Mouse (Mus musculus): Measurements from ENCODE around the gene Pnkp.

Gene Pnkp

DNA sequence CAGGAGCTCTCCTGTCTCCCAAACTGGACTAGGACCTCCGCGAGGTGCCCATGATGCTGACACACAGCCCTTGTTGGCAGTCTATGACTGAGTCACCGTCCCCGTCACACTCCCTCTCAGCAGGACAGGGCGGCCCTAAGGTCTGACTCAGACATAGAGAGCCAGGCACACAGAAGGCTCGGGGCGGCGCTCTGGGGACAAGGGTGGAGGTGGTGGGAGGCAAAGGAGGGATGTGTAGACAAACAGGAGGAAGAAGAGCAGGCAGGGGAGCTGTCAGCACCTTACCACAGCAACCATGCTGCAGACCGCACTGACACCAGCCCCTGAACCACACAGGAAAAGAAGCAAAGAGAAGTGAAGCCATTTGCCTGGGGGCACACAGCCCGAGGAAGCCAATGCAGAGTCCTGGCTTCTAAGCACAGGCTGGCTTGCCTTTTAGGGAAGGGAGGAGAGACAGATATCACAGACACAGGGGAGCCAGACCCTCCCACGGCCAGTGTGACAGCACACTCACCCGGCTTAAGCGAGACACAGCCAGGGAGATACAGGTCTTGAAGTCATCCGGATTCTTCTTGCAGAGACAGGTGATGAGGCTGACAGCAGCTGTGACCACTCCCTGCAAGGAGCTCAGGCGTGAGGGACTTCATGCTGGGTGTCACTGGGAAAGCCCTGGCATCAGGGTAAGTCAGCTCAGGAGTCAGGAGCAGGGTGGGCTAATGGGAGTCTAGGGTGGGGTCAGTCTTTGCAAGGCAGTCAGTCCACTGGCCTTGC is 52.0 kb downstream of the Pnkp start:
- DNase-seq (ENCODE audit: low spot score) = no peak

All from adipocyte (in vitro differentiated cells).